Mouse (Mus musculus) kidney, postnatal 10 days (tissue): ENCODE measurements around the gene Umodl1.

ENCODE experiments used
- DNase-seq: peaks from one replicate; pipeline ENCODE4 v3.0.0; 2021; ENCODE audit warnings: mixed read lengths

Gene Umodl1

GRCm38 (mm10) chr17:31040421-31040820 is 86.0 kb downstream of the Umodl1 start:
- DNase-seq = no peak

- DNase-seq = no peak
These were observed 88.3 kb downstream of the Umodl1 start for GRCm38 (mm10) chr17:31042751-31043150.

- peak; percentile 78 for DNase-seq
These were observed 102.9 kb downstream of the Umodl1 start, which contains the start of gene Abcg1 for GRCm38 (mm10) chr17:31057151-31057890. Gene Abcg1 (plus strand): TSS chr17:31057675.

DNA sequence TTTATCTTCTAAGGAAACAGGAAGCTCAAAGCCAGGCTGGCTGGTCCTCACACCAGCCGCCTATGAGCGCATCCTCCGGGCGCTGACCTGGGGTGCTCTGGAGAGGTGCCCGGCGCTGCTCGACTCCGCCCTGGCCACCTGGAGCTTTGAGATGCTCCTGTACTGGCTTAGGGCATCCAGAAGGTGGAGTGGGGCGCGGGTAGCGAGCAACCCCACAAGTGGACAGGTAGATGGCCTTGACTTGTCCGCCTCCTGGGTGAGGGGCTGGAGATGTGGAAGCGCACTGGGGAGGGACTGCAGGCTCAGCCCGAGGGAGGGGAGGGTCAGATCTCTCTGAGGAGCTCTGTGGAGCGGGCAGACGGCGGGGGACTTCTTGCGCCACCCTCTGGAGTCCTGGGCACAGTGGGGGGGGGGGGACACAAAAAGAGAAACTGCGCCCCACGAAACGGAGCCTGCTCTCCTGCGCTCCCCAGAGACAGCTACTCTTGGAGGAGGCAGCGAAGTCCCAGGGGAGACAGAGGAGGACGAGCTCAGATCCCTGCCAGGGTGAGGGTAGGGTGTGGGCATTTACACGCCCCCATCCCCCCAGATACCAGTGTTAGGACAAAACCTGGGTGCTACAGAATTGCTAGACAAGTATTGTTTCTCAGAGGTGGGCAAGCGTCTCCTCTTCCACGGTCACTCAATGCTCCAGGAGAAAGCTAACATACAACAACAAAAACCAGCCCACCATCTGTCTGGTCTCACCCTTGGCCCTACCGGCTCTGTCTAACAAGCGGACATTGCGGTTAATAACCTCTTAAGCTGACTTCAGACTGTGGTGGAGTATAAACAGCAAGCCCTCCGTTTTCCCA is 103.7 kb downstream of the Umodl1 start:
- DNase-seq = peak; percentile 35

DNA sequence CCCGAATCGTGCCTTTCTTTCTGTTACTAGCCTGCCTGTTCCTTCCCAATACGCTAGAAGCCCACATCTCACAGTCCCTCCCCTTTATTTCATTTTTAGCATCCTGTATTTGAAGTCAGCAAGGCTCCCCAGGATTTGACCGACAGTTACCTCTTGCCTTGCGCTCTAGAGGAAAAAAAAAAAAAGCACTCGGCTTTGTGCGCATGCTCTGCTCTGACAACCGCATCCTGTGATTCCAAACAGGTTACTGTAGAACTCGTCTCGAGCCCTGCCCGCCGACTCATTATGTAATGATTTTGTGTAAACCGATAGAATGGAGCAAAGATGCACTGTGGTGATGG is 104.3 kb downstream of the Umodl1 start:
- peak; percentile 75 for DNase-seq

DNA sequence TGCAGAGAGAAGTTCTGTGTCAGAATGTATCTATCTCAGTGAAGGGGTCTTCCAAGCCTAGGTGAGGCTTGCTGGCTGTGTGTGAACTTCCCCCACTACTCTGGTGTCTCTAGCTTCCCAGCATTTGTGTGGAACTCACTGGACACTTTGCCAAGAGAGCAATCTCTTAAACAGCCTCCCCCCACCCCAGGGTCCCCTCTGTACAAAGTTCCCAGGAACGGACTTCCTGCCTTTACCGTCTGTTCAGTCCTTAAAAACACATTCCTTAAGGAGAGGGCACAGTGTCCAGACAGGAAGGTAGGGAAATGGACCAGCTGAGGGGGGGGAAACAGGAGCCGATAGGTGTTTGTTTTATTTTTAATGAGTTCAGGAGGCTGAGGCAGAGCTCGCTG is 105.8 kb downstream of the Umodl1 start:
- DNase-seq = no peak
